Mouse (Mus musculus) intestine, embryonic 16.5 days (tissue): ENCODE measurements around the gene Glrx. TPM values are rescaled to one million over a fixed set of nuclear protein-coding genes. Genes with fewer than 3 reads are reported as not detected.

Experiments
- ATAC-seq: fragments of 200-750 bp; cut with Nextera tagmentation; 2 replicates; pipeline ENCODE4 v1.8.0; 2017; ENCODE audit warnings: moderate TSS enrichment, moderate library complexity
- H3K27ac ChIP-seq: fragments of 300-500 bp; sonication (generic); 2 replicates; pipeline ENCODE4 v1.5.1; 2014; ENCODE audit warnings: mild to moderate bottlenecking, low read length
- H3K27me3 ChIP-seq: fragments of 300-500 bp; sonication (generic); replicated peaks from 2 replicates; pipeline ENCODE4 v1.6.1; 2014; ENCODE audit warnings: low read length, control low read depth, mixed read lengths; ENCODE audit not compliant: control insufficient read depth, insufficient read depth
- H3K36me3 ChIP-seq: fragments of 300-500 bp; sonication (generic); 2 replicates; pipeline ENCODE4 v1.6.1; 2014; ENCODE audit warnings: low read length, control low read depth; ENCODE audit not compliant: control insufficient read depth, insufficient read depth
- H3K4me1 ChIP-seq: fragments of 300-500 bp; sonication (generic); 2 replicates; pipeline ENCODE4 v1.6.1; 2014; ENCODE audit warnings: low read length, control low read depth, mixed read lengths; ENCODE audit not compliant: control insufficient read depth, insufficient read depth
- H3K4me2 ChIP-seq: fragments of 300-500 bp; sonication (generic); 2 replicates; pipeline ENCODE4 v1.6.1; 2014; ENCODE audit warnings: low read depth, low read length, control low read depth
- H3K4me3 ChIP-seq: fragments of 300-500 bp; sonication (generic); 2 replicates; pipeline ENCODE4 v1.5.1; 2014; ENCODE audit warnings: mild to moderate bottlenecking, low read length
- H3K9ac ChIP-seq: fragments of 300-500 bp; sonication (generic); 2 replicates; pipeline ENCODE4 v1.6.1; 2014; ENCODE audit warnings: low read depth, low read length
- H3K9me3 ChIP-seq: fragments of 300-500 bp; sonication (generic); 2 replicates; pipeline ENCODE4 v1.6.1; 2016; ENCODE audit warnings: low read length, control low read depth; ENCODE audit not compliant: control insufficient read depth
- WGBS: fragments of 180-500 bp; shearing (Covaris S2); extraction: QIAGEN DNeasy Blood & Tissue Kit; methylation state at CpG from one replicate; pipeline ENCODE4 v1.1.7; 2014; 5-methylcytosine and 5-hydroxymethylcytosine counted together
- polyA plus RNA-seq: library from polyadenylated mRNA; unstranded; fragments of >200 nt; fragmentation: Nextera tagmentation; extraction: Ambion mirVana; gene quantifications from 2 replicates; pipeline ENCODE4 v1.2.1, GENCODE M21; 2015

Glrx gene
- polyA plus RNA-seq, 1 experiment from 2014 or later = 210 TPM

DNA sequence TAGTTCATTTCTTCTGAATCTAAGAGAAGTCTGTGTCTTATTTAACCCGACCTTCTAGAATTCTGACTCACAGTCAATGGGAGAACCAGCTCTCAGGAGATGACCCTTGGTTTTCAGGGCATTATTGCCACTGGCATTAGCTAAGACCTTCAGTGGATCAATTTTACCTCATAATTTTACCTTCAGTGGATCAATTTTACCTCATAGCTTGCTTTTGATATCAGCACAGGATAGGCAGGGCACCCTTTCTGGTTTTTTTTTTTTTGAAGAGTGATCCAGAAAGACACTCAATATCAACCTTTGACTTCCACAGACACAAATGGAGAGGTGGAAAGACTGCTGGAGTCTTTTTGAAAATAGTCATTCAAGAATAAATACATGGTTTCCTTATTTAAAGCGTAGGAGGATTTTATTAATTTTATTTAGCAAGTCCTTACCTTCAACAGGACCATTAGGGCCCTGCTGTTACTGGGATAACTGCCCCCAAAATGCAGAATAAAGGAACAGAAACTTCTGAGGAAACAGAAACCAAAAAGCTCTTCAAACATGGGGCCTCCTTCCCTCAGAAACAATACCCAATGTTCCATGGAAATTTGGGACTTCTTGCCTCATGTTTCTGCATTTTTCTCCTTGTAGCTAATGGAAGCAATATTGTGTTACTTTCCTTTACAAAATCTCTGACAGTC lies 5.3 kb downstream of the Glrx start:
- Histone ChIP-seq H3K27ac (peak overlapping the region; percentile 21; the same call in 1 of the 2 replicates), H3K27me3 (no peaks in the 10 kb centered on the region), H3K9ac (no peak overlapping the region), H3K9me3 (no peaks in the 10 kb centered on the region), H3K4me1 (peaks cover 23% of the 10 kb centered on the region; the same call in 1 of the 2 replicates), H3K4me3 (no peak overlapping the region), H3K4me2 (no peak overlapping the region), H3K36me3 (no peaks in the 10 kb centered on the region)
- ATAC-seq = no peak
- 91% methylated on average over 2 of the region's 2 CpGs for WGBS

GRCm38 (mm10) chr13:75845519-75846166 lies 6.0 kb downstream of the Glrx start:
- Histone ChIP-seq H3K9me3 (no peaks in the 10 kb centered on the region), H3K36me3 (no peaks in the 10 kb centered on the region), H3K4me3 (no peak overlapping the region), H3K4me1 (peaks cover 20% of the 10 kb centered on the region; the same call in 1 of the 2 replicates), H3K9ac (no peak overlapping the region), H3K4me2 (no peak overlapping the region), H3K27ac (no peak overlapping the region), H3K27me3 (no peaks in the 10 kb centered on the region)
- peak; percentile 21; the same call in 1 of the 2 replicates for ATAC-seq
- WGBS = 67% methylated on average over 4 of the region's 4 CpGs

GRCm38 (mm10) chr13:75847027-75847426 lies 7.4 kb downstream of the Glrx start:
- Histone ChIP-seq H3K4me2 (no peak overlapping the region), H3K9me3 (no peaks in the 10 kb centered on the region), H3K27ac (no peak overlapping the region), H3K9ac (no peak overlapping the region), H3K27me3 (no peaks in the 10 kb centered on the region), H3K4me1 (peaks cover 12% of the 10 kb centered on the region; the same call in 1 of the 2 replicates), H3K36me3 (no peaks in the 10 kb centered on the region), H3K4me3 (no peak overlapping the region)
- ATAC-seq = no peak
- 90% methylated on average over 6 of the region's 6 CpGs for WGBS

- 83% methylated on average over 4 of the region's 4 CpGs for WGBS
- H3K4me2 ChIP-seq = no peak overlapping the region
- H3K27ac ChIP-seq = no peak overlapping the region
- H3K36me3 ChIP-seq = no peaks in the 10 kb centered on the region
- no peak overlapping the region for H3K9ac ChIP-seq
- H3K4me1 ChIP-seq = no peaks in the 10 kb centered on the region
- H3K4me3 ChIP-seq = no peak overlapping the region
- ATAC-seq = no peak
- H3K9me3 ChIP-seq = no peaks in the 10 kb centered on the region
- H3K27me3 ChIP-seq = no peaks in the 10 kb centered on the region
These were observed 12.4 kb downstream of the Glrx start for GRCm38 (mm10) chr13:75852027-75852426.

DNA sequence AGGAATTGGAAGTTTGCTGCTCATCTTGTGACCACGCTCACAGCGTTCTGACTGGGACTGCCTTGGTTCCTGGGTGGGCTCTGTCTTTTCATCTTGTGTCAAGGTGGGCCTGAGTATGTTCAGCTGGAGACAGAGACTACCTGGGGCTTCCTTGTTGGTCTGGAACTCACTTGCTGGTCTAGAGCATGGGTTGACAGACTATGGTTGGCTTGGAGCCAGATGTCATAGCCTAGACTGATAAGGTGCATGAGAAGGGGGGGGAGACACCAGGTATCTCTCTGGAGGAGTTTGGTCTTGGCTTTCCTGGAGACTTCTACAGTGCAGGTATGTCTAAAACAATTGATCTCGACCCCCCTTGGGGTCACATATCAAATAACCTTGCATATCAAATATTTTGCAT lies 13.4 kb downstream of the Glrx start:
- H3K36me3 ChIP-seq = no peaks in the 10 kb centered on the region
- no peak overlapping the region for H3K4me2 ChIP-seq
- H3K4me3 ChIP-seq = no peak overlapping the region
- no peaks in the 10 kb centered on the region for H3K4me1 ChIP-seq
- H3K27ac ChIP-seq = no peak overlapping the region
- H3K27me3 ChIP-seq = no peaks in the 10 kb centered on the region
- no peak for ATAC-seq
- 93% methylated on average over 3 of the region's 3 CpGs for WGBS
- H3K9ac ChIP-seq = no peak overlapping the region
- no peaks in the 10 kb centered on the region for H3K9me3 ChIP-seq

DNA sequence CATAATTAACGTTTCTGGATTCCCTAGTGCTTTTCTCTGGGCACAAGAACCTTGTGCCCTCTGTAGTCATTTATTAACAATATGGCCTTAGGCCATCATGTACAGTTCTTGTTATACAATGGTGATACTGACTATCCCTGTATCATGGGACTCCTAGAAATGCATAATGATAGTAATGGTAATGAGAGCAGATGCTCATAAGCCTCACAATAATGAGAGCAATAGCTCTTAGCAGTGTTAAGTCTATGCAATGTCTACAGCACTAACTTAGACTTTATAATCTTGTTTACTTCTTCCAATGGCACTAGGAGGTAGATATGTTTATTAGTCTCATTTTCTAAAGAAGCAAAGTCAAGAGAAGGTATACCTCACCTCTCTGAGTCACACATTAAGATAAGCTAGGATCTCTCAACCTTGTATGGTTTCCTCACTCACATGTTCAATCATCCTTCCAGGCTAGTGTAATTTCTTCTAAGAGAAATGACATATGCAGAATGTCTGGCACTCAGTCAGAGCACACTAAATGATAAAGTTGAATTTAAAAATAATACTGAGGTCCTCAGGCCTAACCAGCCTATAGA lies 19.7 kb downstream of the Glrx start:
- Histone ChIP-seq H3K27me3 (no peaks in the 10 kb centered on the region), H3K9me3 (0 out of 2 replicates have a peak, but pooled peaks cover 3% of the 10 kb centered on the region), H3K27ac (no peak overlapping the region), H3K36me3 (no peaks in the 10 kb centered on the region), H3K4me2 (no peak overlapping the region), H3K4me3 (no peak overlapping the region), H3K9ac (no peak overlapping the region), H3K4me1 (no peaks in the 10 kb centered on the region)
- WGBS = 64% methylated on average over 1 of the region's 1 CpGs
- ATAC-seq = no peak

DNA sequence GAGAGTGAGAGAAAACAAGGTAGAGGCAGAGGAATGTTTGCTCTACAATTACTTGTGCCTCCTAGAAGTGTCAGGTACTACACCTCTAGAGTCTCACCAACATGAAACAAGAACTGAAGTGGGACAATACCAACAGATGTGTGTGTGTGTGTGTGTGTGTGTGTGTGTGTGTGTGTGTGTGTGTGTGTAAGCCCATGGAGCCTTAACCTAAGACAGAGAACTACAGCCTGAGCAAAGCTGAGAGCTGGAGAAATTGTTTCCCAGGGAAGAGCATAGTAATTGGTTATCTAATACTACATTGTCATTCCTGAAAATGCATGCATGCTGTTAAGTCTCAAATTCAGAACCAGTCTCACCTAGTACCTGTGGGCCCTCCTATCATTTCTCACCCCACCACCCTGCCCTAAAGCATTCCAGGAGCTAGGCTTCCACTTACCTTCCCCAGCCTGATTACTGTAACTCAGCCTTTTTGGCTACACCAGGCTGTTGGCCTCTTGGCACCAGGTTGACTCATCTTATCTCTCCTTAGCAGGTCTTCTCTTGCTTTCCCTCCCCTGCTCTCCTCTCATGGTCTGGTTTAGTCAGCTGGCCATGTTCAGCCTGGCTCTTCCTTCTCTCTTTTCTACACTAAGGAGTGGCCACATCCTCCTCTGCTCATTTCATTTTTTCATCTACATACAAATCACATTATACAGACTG lies 26.0 kb downstream of the Glrx start:
- H3K4me2 ChIP-seq = no peak overlapping the region
- peak; percentile 58; the same call in 1 of the 2 replicates for ATAC-seq
- no peaks in the 10 kb centered on the region for H3K27me3 ChIP-seq
- no peak overlapping the region for H3K9ac ChIP-seq
- no peaks in the 10 kb centered on the region for H3K36me3 ChIP-seq
- no peak overlapping the region for H3K4me3 ChIP-seq
- no peak overlapping the region for H3K27ac ChIP-seq
- H3K9me3 ChIP-seq = 0 out of 2 replicates have a peak, but pooled peaks cover 3% of the 10 kb centered on the region
- no peaks in the 10 kb centered on the region for H3K4me1 ChIP-seq

DNA sequence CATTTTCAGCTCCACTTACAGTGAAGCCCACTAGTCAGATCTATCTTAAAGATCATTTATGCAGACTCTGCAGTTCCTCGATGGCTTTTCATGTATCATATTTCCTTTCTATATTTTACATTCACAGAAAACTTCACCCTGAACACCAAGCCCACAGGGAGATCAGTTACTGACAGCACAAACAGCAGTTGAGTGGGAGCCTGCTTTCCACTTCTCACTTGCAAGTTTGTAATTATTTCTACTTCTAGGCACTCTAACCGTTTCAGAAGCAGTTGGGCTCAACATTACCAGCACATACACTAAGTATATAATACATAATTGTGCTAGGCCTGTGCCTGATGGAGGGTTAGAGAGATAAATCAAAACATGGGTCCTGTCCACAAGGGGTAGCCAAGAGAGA lies 28.2 kb downstream of the Glrx start:
- ATAC-seq = no peak
- peaks cover 5% of the 10 kb centered on the region; the same call in 1 of the 2 replicates for H3K36me3 ChIP-seq
- H3K27me3 ChIP-seq = no peaks in the 10 kb centered on the region
- no peak overlapping the region for H3K9ac ChIP-seq
- 88% methylated on average over 2 of the region's 2 CpGs for WGBS
- no peak overlapping the region for H3K4me3 ChIP-seq
- H3K4me1 ChIP-seq = no peaks in the 10 kb centered on the region
- no peak overlapping the region for H3K27ac ChIP-seq
- H3K9me3 ChIP-seq = no peaks in the 10 kb centered on the region
- no peak overlapping the region for H3K4me2 ChIP-seq
